Comparison of ENCODE assay signal across 9 mouse cellular contexts in the genomic region with DNA sequence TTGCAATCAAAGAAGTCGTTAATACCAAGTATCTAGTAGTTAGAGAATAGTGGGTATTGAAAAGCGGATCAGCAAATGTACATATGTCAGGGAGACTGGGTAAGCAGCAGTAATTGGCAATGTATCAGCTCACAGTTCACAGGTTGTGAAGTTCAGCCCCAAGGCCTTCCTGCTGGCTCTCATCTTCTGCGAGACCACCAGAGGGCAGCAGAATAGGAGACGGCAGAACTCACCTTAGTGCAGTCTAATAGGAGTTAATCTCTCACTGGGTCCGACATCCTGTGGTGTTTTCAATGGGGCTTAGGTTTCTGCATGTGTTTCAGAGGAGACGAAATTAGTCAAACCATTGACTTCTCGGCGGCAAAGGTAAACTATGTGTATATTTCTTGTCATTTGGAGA. TPM values are rescaled to one million over a fixed set of nuclear protein-coding genes. Genes with fewer than 3 reads are reported as not detected.
DNase-seq lines count a peak whose midpoint lies in the region; ATAC-seq and TF ChIP-seq lines count a peak whose summit lies in the region.
"Had no signal": no experiment of that assay in that cellular context is flagged by ENCODE, and none has a peak within 500 bp of the region (broad histone marks: within the 10 kb centered on the region; RNA-seq: fewer than 3 reads in every experiment).

No protein-coding gene starts in this region.

- no peak overlapping the region for H3K4me3 ChIP-seq in kidney, adult 2 months (ENCODE audit: insufficient read depth, low read depth, low read length)
- H3K4me3 ChIP-seq in kidney, embryonic 15.5 days (replicated peaks) = no peak overlapping the region
- no peak overlapping the region for H3K4me3 ChIP-seq in thymus, adult 2 months (ENCODE audit: control insufficient read depth, insufficient read depth, low read length)
- H3K4me3 ChIP-seq in heart, embryonic 12.5 days = no peak overlapping the region
- H3K4me3 ChIP-seq: liver, embryonic 15.5 days had no signal

- H3K4me1 ChIP-seq in kidney, adult 2 months (ENCODE audit: control insufficient read depth, insufficient read depth, low read length) = no peaks in the 10 kb centered on the region
- no peaks in the 10 kb centered on the region for H3K4me1 ChIP-seq in kidney, embryonic 15.5 days
- H3K4me1 ChIP-seq in thymus, adult 2 months (replicated peaks; ENCODE audit: control insufficient read depth, insufficient read depth, low read length) = no peaks in the 10 kb centered on the region
- no peaks in the 10 kb centered on the region for H3K4me1 ChIP-seq in heart, embryonic 12.5 days (replicated peaks)
- H3K4me1 ChIP-seq: liver, embryonic 15.5 days had no signal

- no peak overlapping the region for H3K27ac ChIP-seq in kidney, adult 2 months (ENCODE audit: insufficient read depth, low read depth, low read length)
- no peak overlapping the region for H3K27ac ChIP-seq in kidney, embryonic 15.5 days
- H3K27ac ChIP-seq in thymus, adult 2 months (ENCODE audit: control insufficient read depth, insufficient read depth, low read length) = no peak overlapping the region
- H3K27ac ChIP-seq in heart, embryonic 12.5 days (ENCODE audit: poor library complexity, severe bottlenecking) = no peak overlapping the region
- H3K27ac ChIP-seq: liver, embryonic 15.5 days had no signal

- H3K36me3 ChIP-seq in kidney, adult 2 months (ENCODE audit: control insufficient read depth, insufficient read depth, low read length) = no peaks in the 10 kb centered on the region
- H3K36me3 ChIP-seq in kidney, embryonic 15.5 days = no peaks in the 10 kb centered on the region
- no peaks in the 10 kb centered on the region for H3K36me3 ChIP-seq in thymus, adult 2 months (ENCODE audit: control insufficient read depth, insufficient read depth, low read length)
- H3K36me3 ChIP-seq in heart, embryonic 12.5 days = no peaks in the 10 kb centered on the region
- H3K36me3 ChIP-seq: liver, embryonic 15.5 days had no signal

- WGBS in kidney, adult 2 months = 47% methylated on average over 8 of the region's 8 CpGs
- WGBS in kidney, embryonic 15.5 days = 43% methylated on average over 8 of the region's 8 CpGs
- whole genome bisulfite sequencing in thymus, adult 2 months = 50% methylated on average over 8 of the region's 8 CpGs
- 33% methylated on average over 8 of the region's 8 CpGs for WGBS in heart, embryonic 12.5 days

- H3K27me3 ChIP-seq in kidney, adult 2 months (replicated peaks; ENCODE audit: control insufficient read depth, insufficient read depth, low read length) = no peaks in the 10 kb centered on the region
- H3K27me3 ChIP-seq in kidney, embryonic 15.5 days = no peaks in the 10 kb centered on the region
- no peaks in the 10 kb centered on the region for H3K27me3 ChIP-seq in thymus, adult 2 months (ENCODE audit: control insufficient read depth, insufficient read depth, low read length)
- H3K27me3 ChIP-seq in heart, embryonic 12.5 days (replicated peaks) = no peaks in the 10 kb centered on the region
- H3K27me3 ChIP-seq: liver, embryonic 15.5 days had no signal

- H3K9ac ChIP-seq in kidney, embryonic 15.5 days = no peak overlapping the region
- no peak overlapping the region for H3K9ac ChIP-seq in heart, embryonic 12.5 days
- H3K9ac ChIP-seq: liver, embryonic 15.5 days had no signal

- peak; percentile 61 for TF ChIP-seq CTCF in kidney, adult 2 months (conservative IDR thresholded peaks at IDR 0.05; ENCODE audit: insufficient read depth, insufficient read length, low read depth, low read length)
- TF ChIP-seq CTCF in thymus, adult 2 months (IDR thresholded peaks at IDR 0.05; ENCODE audit: borderline replicate concordance, control insufficient read depth, extremely low read depth, insufficient read depth, low read length, poor library complexity) = no peak

- no peak for TF ChIP-seq POLR2A in kidney, adult 2 months (IDR thresholded peaks at IDR 0.05; ENCODE audit: low read depth, low read length)
- no peak for TF ChIP-seq POLR2A in thymus, adult 2 months (IDR thresholded peaks at IDR 0.05; ENCODE audit: control insufficient read depth, extremely low read depth, insufficient read depth, low read length, poor library complexity)

- DNase-seq in kidney, adult 2 months = no peak
- DNase-seq in thymus, postnatal 14 days = peak; percentile 8
- no peak for DNase-seq in thymus, adult 2 months
- peak; percentile 34 for DNase-seq in embryo, embryonic 10.5 days (ENCODE audit: low spot score)
- peak; percentile 51 for DNase-seq in thymus, postnatal 4 days
- no peak for DNase-seq in lung, postnatal 36 days

- no peak overlapping the region for H3K4me2 ChIP-seq in kidney, embryonic 15.5 days
- no peak overlapping the region for H3K4me2 ChIP-seq in heart, embryonic 12.5 days
- H3K4me2 ChIP-seq: liver, embryonic 15.5 days had no signal

- no peak for ATAC-seq in kidney, embryonic 15.5 days (replicated peaks; ENCODE audit: low FRiP score)
- no peak for ATAC-seq in heart, embryonic 12.5 days (ENCODE audit: insufficient number of reproducible peaks, low FRiP score)

- no peaks in the 10 kb centered on the region for H3K9me3 ChIP-seq in kidney, embryonic 15.5 days (replicated peaks)
- H3K9me3 ChIP-seq in heart, embryonic 12.5 days (replicated peaks) = no peaks in the 10 kb centered on the region
- H3K9me3 ChIP-seq: liver, embryonic 15.5 days had no signal

RNA-seq across cellular contexts. Expression of a gene that starts 46.7 kb away (rescaled TPM):
- polyA plus RNA-seq in kidney, adult 2 months (2012; rRNA removed) = 4.5 and 5.2 TPM in 2 replicates
- polyA plus RNA-seq in kidney, embryonic 15.5 days (2015; fragmentation: Nextera tagmentation; extraction: Ambion mirVana) = 4.6 and 5.1 TPM in 2 replicates
- 0.97 and 1.3 TPM in 2 replicates for polyA plus RNA-seq in thymus, adult 2 months (2012; rRNA removed)
- polyA plus RNA-seq in heart, embryonic 12.5 days (2016; fragmentation: Nextera tagmentation; extraction: Ambion mirVana) = 0.45 and 0.59 TPM in 2 replicates

Comparison
In these comparisons a context has a peak if more than half of its experiments do, and no peak if none do; other contexts are left out.
1. DNase-seq: peak in thymus, postnatal 14 days (single experiment), embryo, embryonic 10.5 days (single experiment) and thymus, postnatal 4 days (single experiment); none in kidney, adult 2 months (single experiment), thymus, adult 2 months (single experiment) and lung, postnatal 36 days (single experiment).